Mouse (Mus musculus) limb, embryonic 14.5 days (tissue): ENCODE data around the gene Gm20388. TPM values are rescaled to one million over a fixed set of nuclear protein-coding genes. Genes with fewer than 3 reads are reported as not detected.

ENCODE experiments used
- ATAC-seq: fragments of 200-750 bp; cut with Nextera tagmentation; 2 replicates; pipeline ENCODE4 v1.8.0; 2017; ENCODE audit warnings: low read depth, moderate number of reproducible peaks, moderate TSS enrichment; ENCODE audit not compliant: low FRiP score
- DNase-seq: peaks from one replicate; pipeline ENCODE4 v3.0.0-alpha.2; 2015; ENCODE audit warnings: low spot score
- H3K27ac ChIP-seq: fragments of 300-500 bp; sonication (generic); replicated peaks from 2 replicates; pipeline ENCODE4 v1.5.1; 2014; ENCODE audit warnings: low read depth, mild to moderate bottlenecking, low read length, moderate library complexity, mixed read lengths
- H3K27me3 ChIP-seq: fragments of 300-500 bp; sonication (generic); 2 replicates; pipeline ENCODE4 v1.6.1; 2014; ENCODE audit warnings: low read length, mixed read lengths; ENCODE audit not compliant: control insufficient read depth, insufficient read depth
- H3K36me3 ChIP-seq: fragments of 300-500 bp; sonication (generic); 2 replicates; pipeline ENCODE4 v1.6.1; 2014; ENCODE audit warnings: mild to moderate bottlenecking, low read length, moderate library complexity, mixed read lengths; ENCODE audit not compliant: control insufficient read depth, insufficient read depth
- H3K4me1 ChIP-seq: fragments of 300-500 bp; sonication (generic); 2 replicates; pipeline ENCODE4 v1.6.1; 2014; ENCODE audit warnings: antibody characterized with exemption, low read length, mixed read lengths; ENCODE audit not compliant: control insufficient read depth, insufficient read depth
- H3K4me2 ChIP-seq: fragments of 300-500 bp; sonication (generic); replicated peaks from 2 replicates; pipeline ENCODE4 v1.6.1; 2014; ENCODE audit warnings: low read depth, mild to moderate bottlenecking, low read length, moderate library complexity; ENCODE audit not compliant: severe bottlenecking
- H3K4me3 ChIP-seq: fragments of 300-500 bp; sonication (generic); replicated peaks from 2 replicates; pipeline ENCODE4 v1.5.1; 2014; ENCODE audit warnings: low read length
- H3K9ac ChIP-seq: fragments of 300-500 bp; sonication (generic); 2 replicates; pipeline ENCODE4 v1.6.1; 2014; ENCODE audit warnings: mild to moderate bottlenecking, low read depth, low read length, moderate library complexity; ENCODE audit not compliant: severe bottlenecking
- H3K9me3 ChIP-seq: fragments of 300-500 bp; sonication (generic); 2 replicates; pipeline ENCODE4 v1.6.1; 2016; ENCODE audit warnings: low read length; ENCODE audit not compliant: control insufficient read depth
- POLR2A ChIP-seq: fragments of 200-500 bp; IDR thresholded peaks from 2 replicates; pipeline ENCODE4 v1.8.0; 2012; ENCODE audit warnings: inconsistent platforms, mild to moderate bottlenecking, moderate library complexity, borderline replicate concordance; ENCODE audit not compliant: insufficient read depth, insufficient read length; ENCODE audit errors: extremely low read depth
- WGBS: fragments of 180-500 bp; shearing (Covaris S2); extraction: QIAGEN DNeasy Blood & Tissue Kit; methylation state at CpG from one replicate; pipeline ENCODE4 v1.1.7; 2014; 5-methylcytosine and 5-hydroxymethylcytosine counted together
- polyA plus RNA-seq, 2 experiments: library from polyadenylated mRNA; depleted of rRNA in 1 of 2; stranded (reverse) in 1 of 2; unstranded in 1 of 2; fragments of >200 nt; fragmentation: Nextera tagmentation in 1 of 2; extraction: Ambion mirVana in 1 of 2; gene quantifications; 2 replicates each; pipeline versions ENCODE4 v1.2.1 to v1.2.3; 2012 to 2014

Gene Gm20388
- polyA plus RNA-seq, 2 experiments = 1.9 to 49.9 TPM

GRCm38 (mm10) chr8:123892586-123893155, 3982.0 kb downstream of the Gm20388 start:
- 8% methylated on average over 30 of the region's 30 CpGs for WGBS

GRCm38 (mm10) chr8:123893413-123893812, 3982.8 kb downstream of the Gm20388 start:
- no peak for TF ChIP-seq POLR2A
- Histone ChIP-seq H3K27me3 (peaks cover 40% of the 10 kb centered on the region), H3K9ac (no peak overlapping the region), H3K4me3 (no peak overlapping the region), H3K27ac (no peak overlapping the region), H3K9me3 (no peaks in the 10 kb centered on the region), H3K4me1 (0 out of 2 replicates have a peak, but pooled peaks cover 2% of the 10 kb centered on the region), H3K36me3 (peaks cover under 1% of the 10 kb centered on the region; the same call in 1 of the 2 replicates), H3K4me2 (no peak overlapping the region)
- ATAC-seq = no peak
- 70% methylated on average over 11 of the region's 11 CpGs for WGBS
- DNase-seq = no peak

More at GRCm38 (mm10) chr8:123892586-123893155, 3982.0 kb downstream of the Gm20388 start:
- Histone ChIP-seq H3K4me2 (peak overlapping the region; percentile 41; the same call in 1 of the 2 replicates), H3K9ac (no peak overlapping the region), H3K9me3 (no peaks in the 10 kb centered on the region), H3K4me3 (peak overlapping the region; percentile 26), H3K27me3 (peaks cover 40% of the 10 kb centered on the region), H3K4me1 (0 out of 2 replicates have a peak, but pooled peaks cover 2% of the 10 kb centered on the region), H3K36me3 (no peaks in the 10 kb centered on the region), H3K27ac (no peak overlapping the region)
- no peak for TF ChIP-seq POLR2A
- ATAC-seq (no peak), DNase-seq (no peak)

GRCm38 (mm10) chr8:123894502-123895097, 3984.0 kb downstream of the Gm20388 start, which contains the start of gene Acta1:
Gene Acta1, minus strand, starts transcription at chr8:123894751.
- no peak within 1 kb of the TSS for H3K4me3 ChIP-seq
- no peak within 1 kb of the TSS for H3K9ac ChIP-seq
- peaks cover 10% of the 10 kb centered on the region for H3K36me3 ChIP-seq
- H3K27me3 ChIP-seq = peaks cover 40% of the 10 kb centered on the region
- DNase-seq (no peak), ATAC-seq (0 out of 2 replicates have a peak, but pooled peaks have one; percentile 14)
- H3K4me1 ChIP-seq = 0 out of 2 replicates have a peak, but pooled peaks cover 2% of the 10 kb centered on the region
- H3K27ac ChIP-seq = no peak within 1 kb of the TSS
- H3K4me2 ChIP-seq = no peak within 1 kb of the TSS
- WGBS = 14% methylated on average over 15 of the region's 15 CpGs
- no peak for TF ChIP-seq POLR2A
- H3K9me3 ChIP-seq = no peaks in the 10 kb centered on the region

- ATAC-seq = peak; percentile 58
- Histone ChIP-seq H3K4me2 (no peak overlapping the region), H3K27ac (no peak overlapping the region), H3K9me3 (no peaks in the 10 kb centered on the region), H3K9ac (no peak overlapping the region), H3K27me3 (peaks cover 40% of the 10 kb centered on the region), H3K4me3 (no peak overlapping the region), H3K36me3 (peaks cover 12% of the 10 kb centered on the region), H3K4me1 (0 out of 2 replicates have a peak, but pooled peaks cover 2% of the 10 kb centered on the region)
- WGBS = 78% methylated on average over 3 of the region's 4 CpGs
- no peak for TF ChIP-seq POLR2A
- DNase-seq = no peak
Observed at GRCm38 (mm10) chr8:123895230-123895629, 3984.6 kb downstream of the Gm20388 start.

GRCm38 (mm10) chr8:123895680-123896365, 3985.2 kb downstream of the Gm20388 start:
- peak; percentile 13 for DNase-seq
- 58% methylated on average over 9 of the region's 9 CpGs for WGBS
- peaks cover 16% of the 10 kb centered on the region for H3K36me3 ChIP-seq
- H3K4me1 ChIP-seq = 0 out of 2 replicates have a peak, but pooled peaks cover 2% of the 10 kb centered on the region
- H3K9me3 ChIP-seq = no peaks in the 10 kb centered on the region
- H3K27ac ChIP-seq = no peak overlapping the region
- no peak overlapping the region for H3K4me3 ChIP-seq
- no peak for TF ChIP-seq POLR2A
- peaks cover 40% of the 10 kb centered on the region for H3K27me3 ChIP-seq
- peak; percentile 20 for ATAC-seq
- H3K4me2 ChIP-seq = no peak overlapping the region
- no peak overlapping the region for H3K9ac ChIP-seq
